Mouse (Mus musculus) liver, postnatal 0 days (tissue): ENCODE measurements around the gene Gjc1.

Experiments used
- CTCF ChIP-seq: sonication (generic); IDR thresholded peaks from 2 replicates; pipeline ENCODE4 v1.5.1; 2016; ENCODE audit warnings: antibody characterized with exemption, low read depth
- EP300 ChIP-seq: IDR thresholded peaks from 2 replicates; pipeline ENCODE4 v1.6.1; 2016; ENCODE audit warnings: antibody characterized with exemption, low read depth, mild to moderate bottlenecking

- peak; percentile 98 for TF ChIP-seq CTCF
- TF ChIP-seq EP300: no peak
Measured at GRCm38 (mm10) chr11:102773713-102774611, 45.5 kb downstream of the Gjc1 start.
